Mouse (Mus musculus) liver, adult 2 months (tissue): ENCODE measurements around the gene Rragd. TPM values are rescaled to one million over a fixed set of nuclear protein-coding genes. Genes with fewer than 3 reads are reported as not detected.

Experiments used
- DNase-seq: peaks from one replicate; pipeline ENCODE4 v3.0.0-alpha.2; 2011; ENCODE audit warnings: low read depth, low spot score; ENCODE audit errors: extremely low read depth
- H3K27ac ChIP-seq: fragments of 200-500 bp; replicated peaks from 2 replicates; pipeline ENCODE4 v1.5.1; 2012; ENCODE audit warnings: low read depth, mild to moderate bottlenecking, control low read depth, inconsistent platforms, low read length; ENCODE audit not compliant: insufficient read depth
- H3K27me3 ChIP-seq: fragments of 200-500 bp; 2 replicates; pipeline ENCODE4 v1.6.1; 2012; ENCODE audit warnings: mild to moderate bottlenecking, moderate library complexity, low read length, inconsistent platforms; ENCODE audit not compliant: control insufficient read depth, insufficient read depth
- H3K36me3 ChIP-seq: fragments of 200-500 bp; 2 replicates; pipeline ENCODE4 v1.6.1; 2012; ENCODE audit warnings: low read length, inconsistent platforms; ENCODE audit not compliant: control insufficient read depth, insufficient read depth
- H3K4me1 ChIP-seq: fragments of 200-500 bp; 2 replicates; pipeline ENCODE4 v1.6.1; 2011; ENCODE audit warnings: low read length; ENCODE audit not compliant: control insufficient read depth, insufficient read depth
- H3K4me3 ChIP-seq: fragments of 200-500 bp; 2 replicates; pipeline ENCODE4 v1.5.1; 2011; ENCODE audit warnings: low read depth, mild to moderate bottlenecking, control low read depth, low read length, moderate library complexity; ENCODE audit not compliant: insufficient read depth
- H3K79me2 ChIP-seq: fragments of 200-500 bp; 2 replicates; pipeline ENCODE4 v1.6.1; 2012; ENCODE audit warnings: inconsistent platforms, mild to moderate bottlenecking, low read length, moderate library complexity; ENCODE audit not compliant: control insufficient read depth, insufficient read depth
- H3K9ac ChIP-seq: fragments of 200-500 bp; 2 replicates; pipeline ENCODE4 v1.6.1; 2012; ENCODE audit warnings: low read depth, mild to moderate bottlenecking, control low read depth, inconsistent platforms, low read length
- CTCF ChIP-seq: fragments of 200-500 bp; IDR thresholded peaks from 2 replicates; pipeline ENCODE4 v1.5.1; 2011; ENCODE audit warnings: low read depth, low read length, control low read depth
- POLR2A ChIP-seq: fragments of 200-500 bp; IDR thresholded peaks from 2 replicates; pipeline ENCODE4 v1.6.1; 2011; ENCODE audit warnings: low read length, control low read depth; ENCODE audit not compliant: insufficient read depth; ENCODE audit errors: extremely low read depth
- WGBS: fragments of 180-500 bp; shearing (Covaris S2); methylation state at CpG from one replicate; pipeline ENCODE4 v1.1.7; 2018; 5-methylcytosine and 5-hydroxymethylcytosine counted together
- polyA plus RNA-seq: library from polyadenylated mRNA; depleted of rRNA; stranded (reverse); fragments of >200 nt; gene quantifications from 2 replicates; pipeline ENCODE4 v1.2.3, GENCODE M21; 2012
- total RNA-seq: library from RNA; depleted of rRNA; stranded (reverse); fragments of >200 nt; gene quantifications from 2 replicates; pipeline ENCODE4 v1.2.3, GENCODE M21; 2014

Rragd gene
- total and polyA plus RNA-seq, 2 experiments, result 0.59 to 1.5 TPM

GRCm38 (mm10) chr4:32948696-32949095 lies 34.1 kb upstream of the Rragd start:
- 67% methylated on average over 10 of the region's 10 CpGs for WGBS
- H3K27me3 ChIP-seq, result peaks cover 15% of the 10 kb centered on the region
- H3K36me3 ChIP-seq, result no peaks in the 10 kb centered on the region
- TF ChIP-seq CTCF (no peak), POLR2A (no peak)
- H3K4me1 ChIP-seq, result peaks cover 2% of the 10 kb centered on the region; the same call in 1 of the 2 replicates
- no peak overlapping the region for H3K4me3 ChIP-seq
- no peak overlapping the region for H3K27ac ChIP-seq
- H3K79me2 ChIP-seq, result no peaks in the 10 kb centered on the region
- no peak overlapping the region for H3K9ac ChIP-seq
- no peak for DNase-seq

- peak within 1 kb of the TSS; percentile 62 for H3K9ac ChIP-seq
- H3K4me1 ChIP-seq, result peaks cover 2% of the 10 kb centered on the region; the same call in 1 of the 2 replicates
- H3K27ac ChIP-seq, result no peak within 1 kb of the TSS
- no peak for TF ChIP-seq POLR2A
- peak; percentile 81 for TF ChIP-seq CTCF
- H3K27me3 ChIP-seq, result peaks cover 15% of the 10 kb centered on the region
- peak within 1 kb of the TSS; percentile 76 for H3K4me3 ChIP-seq
- under 1% methylated on average over 66 of the region's 66 CpGs for WGBS
- H3K36me3 ChIP-seq, result no peaks in the 10 kb centered on the region
- DNase-seq, result peak; percentile 10
- H3K79me2 ChIP-seq, result no peaks in the 10 kb centered on the region
Observed at GRCm38 (mm10) chr4:32950356-32951034, 32.3 kb upstream of the Rragd start, which contains the start of gene Ankrd6. Gene Ankrd6, minus strand, starts transcription at chr4:32950841.

- no peak for TF ChIP-seq CTCF
- TF ChIP-seq POLR2A, result no peak
- 11% methylated on average over 34 of the region's 34 CpGs for WGBS
- Histone ChIP-seq H3K4me3 (peak overlapping the region; percentile 76; the same call in 1 of the 2 replicates), H3K27me3 (peaks cover 15% of the 10 kb centered on the region), H3K9ac (no peak overlapping the region), H3K79me2 (no peaks in the 10 kb centered on the region), H3K36me3 (no peaks in the 10 kb centered on the region), H3K27ac (no peak overlapping the region), H3K4me1 (peaks cover 2% of the 10 kb centered on the region; the same call in 1 of the 2 replicates)
- DNase-seq, result no peak
Observed at GRCm38 (mm10) chr4:32951035-32951940, 31.5 kb upstream of the Rragd start.

DNA sequence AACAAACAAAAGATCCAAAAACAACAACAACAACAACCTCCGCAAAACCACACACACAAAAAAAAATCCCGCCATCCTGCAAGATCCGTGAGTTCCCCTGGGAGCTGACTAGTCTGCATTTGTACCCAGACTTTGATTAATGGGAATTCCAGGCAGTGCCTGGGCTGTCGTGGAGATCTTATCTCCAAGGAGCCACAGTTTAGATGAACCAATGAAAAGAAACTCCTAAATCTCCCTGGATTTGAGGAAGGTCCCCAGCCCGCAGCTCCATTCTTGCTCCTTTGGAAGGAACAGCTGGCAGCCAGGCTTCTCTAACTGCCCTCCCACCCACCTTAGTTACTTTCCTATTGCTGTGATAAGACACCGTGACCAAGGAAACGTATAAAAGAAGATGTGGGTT lies 30.2 kb upstream of the Rragd start:
- no peaks in the 10 kb centered on the region for H3K79me2 ChIP-seq
- DNase-seq, result no peak
- H3K9ac ChIP-seq, result no peak overlapping the region
- H3K36me3 ChIP-seq, result no peaks in the 10 kb centered on the region
- H3K27ac ChIP-seq, result no peak overlapping the region
- peaks cover 15% of the 10 kb centered on the region for H3K27me3 ChIP-seq
- TF ChIP-seq POLR2A (no peak), CTCF (no peak)
- H3K4me1 ChIP-seq, result peaks cover 2% of the 10 kb centered on the region; the same call in 1 of the 2 replicates
- 35% methylated on average over 7 of the region's 7 CpGs for WGBS
- no peak overlapping the region for H3K4me3 ChIP-seq

DNA sequence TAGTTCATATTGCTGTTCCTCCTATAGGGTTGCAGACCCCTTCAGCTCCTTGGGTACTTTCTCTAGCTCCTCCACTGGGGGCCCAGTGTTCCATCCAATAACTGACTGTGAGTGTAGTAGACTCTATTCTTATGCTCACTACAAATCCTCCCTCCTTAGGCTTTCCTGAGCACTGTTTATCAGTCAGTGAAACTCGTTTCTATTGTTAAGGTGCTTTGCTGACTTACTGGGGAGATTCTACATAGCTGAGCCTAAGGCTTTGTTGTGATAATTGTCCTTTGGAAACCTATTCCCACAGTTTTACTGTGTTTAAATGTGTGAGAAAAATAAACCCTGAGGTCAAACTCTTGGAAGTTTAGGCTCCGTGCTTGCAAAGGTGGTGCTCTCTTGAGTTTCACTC lies 26.4 kb upstream of the Rragd start:
- Histone ChIP-seq H3K4me3 (no peak overlapping the region), H3K27me3 (0 out of 2 replicates have a peak, but pooled peaks cover 3% of the 10 kb centered on the region), H3K36me3 (no peaks in the 10 kb centered on the region), H3K4me1 (peaks cover 2% of the 10 kb centered on the region; the same call in 1 of the 2 replicates), H3K79me2 (no peaks in the 10 kb centered on the region), H3K9ac (no peak overlapping the region), H3K27ac (no peak overlapping the region)
- no peak for TF ChIP-seq POLR2A
- TF ChIP-seq CTCF, result no peak
- no peak for DNase-seq
- WGBS, result 64% methylated on average over 2 of the region's 2 CpGs
